Comparison of ENCODE assay signal across 8 mouse cellular contexts in the genomic region with DNA sequence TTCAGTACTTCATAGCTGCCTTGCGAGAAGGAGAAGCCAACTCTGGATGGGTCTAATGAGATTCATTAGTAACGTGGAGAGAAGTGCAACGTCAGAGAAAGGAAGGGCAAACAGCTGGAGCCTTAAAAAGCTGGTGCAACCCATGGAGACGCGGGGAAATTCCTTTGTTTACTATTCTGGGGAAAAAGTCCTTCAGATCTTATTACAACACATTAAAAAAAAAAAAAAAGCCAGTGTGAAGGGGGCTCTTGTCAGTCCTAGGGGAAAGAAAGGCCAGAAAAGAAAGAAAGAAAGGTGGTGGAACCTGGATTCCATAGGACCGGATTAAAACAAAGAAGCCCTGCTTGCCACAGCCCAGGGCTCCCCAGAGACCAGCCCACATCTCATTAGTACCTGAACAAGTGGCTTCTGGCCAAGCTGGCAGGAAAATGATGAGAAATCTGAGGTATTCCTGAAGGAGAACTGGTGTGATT. TPM values are rescaled to one million over a fixed set of nuclear protein-coding genes. Genes with fewer than 3 reads are reported as not detected.
DNase-seq lines count a peak whose midpoint lies in the region; ATAC-seq and TF ChIP-seq lines count a peak whose summit lies in the region.

No protein-coding gene starts in this region.

- H3K27me3 ChIP-seq in kidney, postnatal 0 days (ENCODE audit: insufficient read depth, low read length): no peaks in the 10 kb centered on the region
- no peaks in the 10 kb centered on the region; the same call in 1 of the 2 replicates for H3K27me3 ChIP-seq in kidney, adult 2 months (replicated peaks; ENCODE audit: control insufficient read depth, insufficient read depth, low read length)
- no peaks in the 10 kb centered on the region for H3K27me3 ChIP-seq in embryonic facial prominence, embryonic 15.5 days
- no peaks in the 10 kb centered on the region for H3K27me3 ChIP-seq in limb, embryonic 10.5 days (ENCODE audit: low read depth, poor library complexity, severe bottlenecking)
- no peaks in the 10 kb centered on the region for H3K27me3 ChIP-seq in neural tube, embryonic 12.5 days (replicated peaks)

- H3K4me1 ChIP-seq in kidney, postnatal 0 days (replicated peaks; ENCODE audit: insufficient read depth, low read length): no peaks in the 10 kb centered on the region
- H3K4me1 ChIP-seq in kidney, adult 2 months (ENCODE audit: control insufficient read depth, insufficient read depth, low read length): no peaks in the 10 kb centered on the region; the same call in 1 of the 2 replicates
- H3K4me1 ChIP-seq in embryonic facial prominence, embryonic 15.5 days: peaks cover 16% of the 10 kb centered on the region
- peaks cover 46% of the 10 kb centered on the region for H3K4me1 ChIP-seq in limb, embryonic 10.5 days
- H3K4me1 ChIP-seq in neural tube, embryonic 12.5 days: peaks cover 6% of the 10 kb centered on the region

- no peaks in the 10 kb centered on the region for H3K9me3 ChIP-seq in kidney, postnatal 0 days (replicated peaks; ENCODE audit: low read length)
- H3K9me3 ChIP-seq in embryonic facial prominence, embryonic 15.5 days (replicated peaks): no peaks in the 10 kb centered on the region
- no peaks in the 10 kb centered on the region for H3K9me3 ChIP-seq in limb, embryonic 10.5 days (replicated peaks)
- no peaks in the 10 kb centered on the region for H3K9me3 ChIP-seq in neural tube, embryonic 12.5 days

- no peaks in the 10 kb centered on the region for H3K36me3 ChIP-seq in kidney, postnatal 0 days (ENCODE audit: insufficient read depth, low read length)
- no peaks in the 10 kb centered on the region for H3K36me3 ChIP-seq in kidney, adult 2 months (ENCODE audit: control insufficient read depth, insufficient read depth, low read length)
- H3K36me3 ChIP-seq in embryonic facial prominence, embryonic 15.5 days: no peaks in the 10 kb centered on the region
- H3K36me3 ChIP-seq in limb, embryonic 10.5 days: no peaks in the 10 kb centered on the region
- H3K36me3 ChIP-seq in neural tube, embryonic 12.5 days: no peaks in the 10 kb centered on the region

- H3K9ac ChIP-seq in kidney, postnatal 0 days (ENCODE audit: low read depth, low read length): no peak overlapping the region
- H3K9ac ChIP-seq in embryonic facial prominence, embryonic 15.5 days: no peak overlapping the region
- no peak overlapping the region for H3K9ac ChIP-seq in neural tube, embryonic 12.5 days

- ATAC-seq in kidney, postnatal 0 days (replicated peaks; ENCODE audit: low FRiP score, low read depth): no peak
- no peak for ATAC-seq in embryonic facial prominence, embryonic 15.5 days (ENCODE audit: insufficient number of reproducible peaks, low FRiP score, low TSS enrichment, low read depth)
- ATAC-seq in neural tube, embryonic 12.5 days (ENCODE audit: low FRiP score, low read depth): peak; percentile 62; the same call in 1 of the 2 replicates

- H3K4me2 ChIP-seq in kidney, postnatal 0 days (ENCODE audit: low read length): no peak overlapping the region; the same call in 1 of the 2 replicates
- H3K4me2 ChIP-seq in embryonic facial prominence, embryonic 15.5 days (replicated peaks): peak overlapping the region; percentile 22
- H3K4me2 ChIP-seq in neural tube, embryonic 12.5 days (replicated peaks): peak overlapping the region; percentile 34

- intact Hi-C loops in left cerebral cortex, postnatal 36 days (cut with DNase I): no loop called here

- TF ChIP-seq CTCF in kidney, postnatal 0 days (IDR thresholded peaks at IDR 0.05; ENCODE audit: low read depth): no peak
- TF ChIP-seq CTCF in kidney, adult 2 months (conservative IDR thresholded peaks at IDR 0.05; ENCODE audit: insufficient read depth, insufficient read length, low read depth, low read length): no peak

- DNase-seq in kidney, postnatal 0 days (ENCODE audit: low spot score): peak; percentile 47
- no peak for DNase-seq in kidney, adult 2 months
- no peak for DNase-seq in limb, embryonic 10.5 days (ENCODE audit: low spot score)
- DNase-seq in thymus, postnatal 10 days (ENCODE audit: low spot score in 2 of 2): no peak
- no peak for DNase-seq in left cerebral cortex, postnatal 36 days (ENCODE audit: low spot score in 2 of 2)
- DNase-seq in frontal cortex, postnatal 36 days (ENCODE audit: low spot score in 2 of 2): no peak

- no peak for TF ChIP-seq POLR2A in kidney, adult 2 months (IDR thresholded peaks at IDR 0.05; ENCODE audit: low read depth, low read length)

- H3K27ac ChIP-seq in kidney, postnatal 0 days: no peak overlapping the region
- no peak overlapping the region for H3K27ac ChIP-seq in kidney, adult 2 months (ENCODE audit: insufficient read depth, low read depth, low read length)
- no peak overlapping the region for H3K27ac ChIP-seq in embryonic facial prominence, embryonic 15.5 days (replicated peaks)
- H3K27ac ChIP-seq in limb, embryonic 10.5 days: peak overlapping the region; percentile 85
- H3K27ac ChIP-seq in neural tube, embryonic 12.5 days: 0 out of 2 replicates have a peak overlapping the region, but pooled peaks have one; percentile 20

- no peak overlapping the region for H3K4me3 ChIP-seq in kidney, postnatal 0 days (replicated peaks; ENCODE audit: low read depth, low read length)
- no peak overlapping the region for H3K4me3 ChIP-seq in kidney, adult 2 months (ENCODE audit: insufficient read depth, low read depth, low read length)
- H3K4me3 ChIP-seq in embryonic facial prominence, embryonic 15.5 days (replicated peaks): no peak overlapping the region
- H3K4me3 ChIP-seq in limb, embryonic 10.5 days: peak overlapping the region; percentile 19; the same call in 1 of the 2 replicates
- H3K4me3 ChIP-seq in neural tube, embryonic 12.5 days: no peak overlapping the region

- 8% methylated on average over 6 of the region's 6 CpGs for WGBS in kidney, postnatal 0 days
- WGBS in kidney, adult 2 months: 24% methylated on average over 6 of the region's 6 CpGs
- WGBS in embryonic facial prominence, embryonic 15.5 days: 5% methylated on average over 6 of the region's 6 CpGs
- 9% methylated on average over 6 of the region's 6 CpGs for WGBS in limb, embryonic 10.5 days
- WGBS in neural tube, embryonic 12.5 days: 4% methylated on average over 6 of the region's 6 CpGs

RNA-seq across cellular contexts. Expression of gene Cd24a, which starts 41.0 kb away (rescaled TPM):
- 486 and 489 TPM in 2 replicates for polyA plus RNA-seq in kidney, postnatal 0 days (2015; fragmentation: Nextera tagmentation; extraction: Ambion mirVana)
- 184 and 186 TPM in 2 replicates for polyA plus RNA-seq in kidney, adult 2 months (2012; rRNA removed)
- 155 and 175 TPM in 2 replicates for polyA plus RNA-seq in embryonic facial prominence, embryonic 15.5 days (2015; fragmentation: Nextera tagmentation; extraction: Ambion mirVana)
- polyA plus RNA-seq in limb, embryonic 10.5 days (2016; fragmentation: Nextera tagmentation; extraction: Ambion mirVana): 568 and 623 TPM in 2 replicates
- 782 and 795 TPM in 2 replicates for polyA plus RNA-seq in neural tube, embryonic 12.5 days (2016; fragmentation: Nextera tagmentation; extraction: Ambion mirVana)
- total RNA-seq in left cerebral cortex, postnatal 36 days (2021): 1 to 10 TPM; 8.3 to 9.0 TPM

Comparison
In these comparisons a context has a peak if more than half of its experiments do, and no peak if none do; other contexts are left out.
1. H3K27ac ChIP-seq: peak in limb, embryonic 10.5 days (single experiment) and neural tube, embryonic 12.5 days (single experiment); none in kidney, postnatal 0 days (single experiment), kidney, adult 2 months (single experiment) and embryonic facial prominence, embryonic 15.5 days (single experiment).